Mouse (Mus musculus) frontal cortex, adult 2 months (tissue): ENCODE data around the gene Trpm6. TPM values are rescaled to one million over a fixed set of nuclear protein-coding genes. Genes with fewer than 3 reads are reported as not detected.

ENCODE experiments used
- DNase-seq, 2 experiments: peaks; one replicate each; pipeline ENCODE4 v3.0.0; 2022; ENCODE audit warnings: low spot score in 1 of 2; ENCODE audit errors: extremely low spot score in 1 of 2
- polyA plus RNA-seq: library from polyadenylated mRNA; depleted of rRNA; stranded (reverse); fragments of >200 nt; gene quantifications from 2 replicates; pipeline ENCODE4 v1.2.3, GENCODE M21; 2012; rRNA removed

Gene Trpm6
- 0.30 and 0.32 TPM in 2 replicates for polyA plus RNA-seq

- no peak for DNase-seq
Observed at GRCm38 (mm10) chr19:18749598-18750339, at the start of gene Trpm6. Gene Trpm6, plus strand, starts transcription at chr19:18749983.

DNA sequence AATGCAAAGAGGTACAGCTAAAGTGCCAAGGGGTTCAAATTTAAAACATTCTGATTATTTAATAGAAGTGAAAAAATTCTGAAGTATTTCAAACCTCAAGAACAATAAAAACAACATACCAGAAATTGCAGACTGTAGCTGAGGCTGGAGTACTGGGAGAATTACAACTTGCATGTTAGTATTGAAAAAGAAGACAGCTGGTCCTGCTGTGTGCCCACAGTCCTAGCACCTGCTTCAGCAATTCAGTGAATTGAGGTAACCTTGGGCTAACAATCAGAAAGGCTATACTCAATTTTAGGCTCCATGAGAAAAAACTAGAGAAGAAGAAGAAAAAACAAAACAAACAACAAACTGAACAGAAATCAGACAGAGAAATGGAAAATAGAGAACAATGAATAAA, 41.7 kb upstream of the Trpm6 start:
- no peak for DNase-seq

DNA sequence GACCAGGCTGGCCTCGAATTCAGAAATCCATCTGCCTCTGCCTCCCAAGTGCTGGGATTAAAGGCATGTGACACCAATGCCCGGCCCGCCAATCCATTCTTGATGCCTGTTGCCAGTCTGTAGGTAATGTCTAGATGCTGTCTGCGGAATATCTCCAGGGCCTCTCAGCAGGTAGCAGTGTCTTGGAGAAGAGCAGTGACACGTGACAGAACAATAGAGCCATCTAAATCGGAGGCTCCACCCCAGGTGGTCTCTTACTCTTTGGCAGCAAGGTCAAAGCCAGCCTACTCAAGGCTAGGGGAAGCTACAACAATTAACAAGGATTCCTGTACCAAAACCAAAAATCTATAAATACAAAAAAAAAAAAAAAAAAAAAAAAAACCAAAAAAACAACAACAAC, 38.9 kb upstream of the Trpm6 start:
- DNase-seq: no peak

- DNase-seq: no peak
Observed at GRCm38 (mm10) chr19:18711589-18711988, 38.2 kb upstream of the Trpm6 start.

DNA sequence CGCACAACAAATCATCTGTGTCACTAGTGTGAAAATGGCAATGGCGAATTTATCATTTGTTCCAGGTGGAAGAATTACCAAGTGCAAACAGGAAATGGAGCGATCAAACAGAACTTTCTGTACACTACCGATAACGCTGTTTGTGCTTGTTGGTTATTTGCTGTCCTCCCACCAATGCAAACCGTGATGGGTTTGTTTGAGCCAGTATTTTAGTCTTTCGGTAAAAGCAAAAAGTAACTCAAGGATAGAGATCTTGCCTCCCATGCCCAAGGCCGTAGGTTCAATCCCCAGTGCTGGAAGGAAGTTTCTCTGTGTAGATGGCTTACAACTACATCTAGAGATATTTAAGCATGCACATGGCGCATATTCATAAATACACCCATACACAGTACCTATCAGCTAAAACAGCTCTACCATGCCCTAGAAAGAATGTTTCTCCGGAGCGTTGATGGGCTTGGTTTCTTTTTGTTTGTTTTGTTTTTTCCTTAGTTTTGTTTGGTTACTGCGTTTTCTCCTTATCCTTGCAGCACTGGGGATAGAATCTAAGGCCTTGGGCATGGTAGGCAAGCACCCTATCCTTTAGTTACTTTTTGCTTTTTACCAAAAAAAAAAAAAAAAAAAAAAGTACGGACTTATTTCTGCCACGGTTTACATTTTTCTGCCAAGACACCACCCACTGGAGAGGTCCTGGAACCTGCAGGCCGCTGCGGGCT, 37.5 kb upstream of the Trpm6 start:
- no peak for DNase-seq

DNA sequence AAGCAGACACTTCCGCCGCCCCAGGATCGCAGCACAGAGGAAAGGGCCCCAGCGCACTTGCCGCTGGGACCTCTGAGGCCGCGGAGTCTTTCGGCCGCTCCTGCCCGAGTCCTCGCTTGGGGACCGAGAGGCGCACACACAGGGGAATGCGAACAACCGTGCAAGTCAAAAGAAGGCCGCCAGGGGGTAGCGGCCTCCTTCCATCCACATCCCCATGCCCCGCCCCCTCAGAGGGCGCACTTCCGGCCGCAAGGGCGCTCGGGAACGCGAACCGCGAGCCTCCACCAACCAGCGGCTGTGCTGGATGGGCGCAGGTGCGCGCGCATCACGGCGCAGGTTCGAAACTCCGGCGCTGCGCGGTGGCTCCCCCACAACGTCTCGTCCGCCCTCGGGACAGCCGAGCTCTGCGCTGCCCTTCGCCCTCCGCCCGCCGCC, 36.9 kb upstream of the Trpm6 start, which contains the start of gene D030056L22Rik:
Gene D030056L22Rik (plus strand): TSS at position 328 of the 435 bp plus-strand sequence.
- DNase-seq: peak; percentile 94 to 99

DNA sequence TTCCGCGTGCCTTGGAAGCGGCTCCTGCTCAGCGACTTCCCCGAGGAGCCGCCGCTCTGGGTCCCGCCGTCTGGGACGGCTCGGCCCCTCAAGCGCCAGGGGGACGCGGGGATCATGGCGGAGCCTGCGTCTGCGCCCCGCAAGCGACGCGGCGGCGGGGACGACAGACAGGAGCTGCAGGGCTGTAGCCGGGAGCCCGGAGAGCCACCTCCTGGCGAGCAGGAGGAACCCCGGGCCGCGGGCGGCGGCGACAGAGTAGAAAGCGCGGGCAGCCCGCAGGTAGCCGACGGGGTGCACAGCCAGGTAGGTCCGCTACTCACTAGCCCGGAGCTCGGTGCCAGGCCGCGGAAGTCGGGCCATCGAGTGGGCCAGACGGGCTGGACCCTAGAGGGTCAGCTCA, 36.4 kb upstream of the Trpm6 start:
- peak in 1 of 2 experiments; percentile 55 for DNase-seq

GRCm38 (mm10) chr19:18716374-18716773, 33.4 kb upstream of the Trpm6 start:
- peak; percentile 54 to 91 for DNase-seq

- DNase-seq: no peak
Observed at GRCm38 (mm10) chr19:18720337-18720736, 29.4 kb upstream of the Trpm6 start.

DNA sequence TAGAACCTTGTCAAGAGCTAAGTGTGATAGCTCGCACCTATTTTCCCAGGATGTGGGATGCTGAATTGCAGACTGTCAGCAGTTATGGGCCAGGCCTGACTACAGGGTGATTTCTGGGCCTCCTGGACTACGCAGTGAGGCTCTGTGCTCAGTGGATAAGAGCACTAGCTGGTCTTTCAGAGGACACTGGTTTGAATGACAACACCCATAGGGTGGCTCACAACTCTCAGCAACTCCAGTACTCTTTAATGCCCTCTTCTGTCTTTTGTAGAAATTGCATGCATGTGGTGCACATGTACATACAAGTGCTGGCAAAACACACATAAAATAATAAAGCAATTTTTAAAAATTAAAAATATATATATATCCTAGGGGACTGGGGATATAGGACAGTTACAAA, 24.6 kb upstream of the Trpm6 start:
- DNase-seq: no peak

GRCm38 (mm10) chr19:18730255-18730654, 19.5 kb upstream of the Trpm6 start:
- DNase-seq: no peak

DNA sequence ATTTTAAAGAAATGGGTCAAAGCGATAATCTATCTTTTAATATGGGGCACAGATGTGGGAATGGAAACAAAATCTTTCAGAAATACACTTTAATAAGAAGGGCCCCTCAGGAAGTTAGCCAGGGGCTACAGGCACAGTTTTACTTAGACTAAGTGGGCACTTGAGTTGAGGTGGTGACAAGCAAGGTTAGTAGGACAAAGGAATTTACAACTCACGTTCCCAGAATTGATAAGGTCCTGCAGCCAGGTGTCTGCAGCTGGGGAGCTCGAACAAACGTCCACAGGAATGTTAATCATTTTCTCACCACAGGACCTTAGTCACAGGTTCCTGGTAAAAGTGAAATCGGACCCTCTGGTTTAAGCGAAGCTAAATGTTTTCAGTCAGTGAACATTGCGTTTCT, 18.7 kb upstream of the Trpm6 start:
- no peak for DNase-seq

DNA sequence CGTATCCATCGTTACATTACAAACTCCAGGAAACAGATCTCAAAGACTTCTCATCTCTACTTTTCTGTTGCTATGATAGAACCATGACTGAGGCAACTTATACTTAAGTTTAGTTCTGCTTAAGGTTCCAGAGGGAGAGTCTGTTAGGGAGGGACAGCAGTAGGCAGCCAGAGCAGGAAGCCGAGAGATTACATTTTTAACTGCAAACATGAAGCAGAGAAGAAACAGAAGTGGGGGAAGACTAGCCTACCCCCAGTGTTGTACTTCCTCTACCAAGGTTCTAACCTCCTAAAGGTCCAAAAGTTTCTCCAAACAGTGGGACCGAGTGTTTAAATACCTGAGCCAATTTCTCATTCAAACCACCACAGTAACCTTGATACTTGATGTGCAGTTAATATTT, 13.9 kb upstream of the Trpm6 start:
- no peak for DNase-seq

DNA sequence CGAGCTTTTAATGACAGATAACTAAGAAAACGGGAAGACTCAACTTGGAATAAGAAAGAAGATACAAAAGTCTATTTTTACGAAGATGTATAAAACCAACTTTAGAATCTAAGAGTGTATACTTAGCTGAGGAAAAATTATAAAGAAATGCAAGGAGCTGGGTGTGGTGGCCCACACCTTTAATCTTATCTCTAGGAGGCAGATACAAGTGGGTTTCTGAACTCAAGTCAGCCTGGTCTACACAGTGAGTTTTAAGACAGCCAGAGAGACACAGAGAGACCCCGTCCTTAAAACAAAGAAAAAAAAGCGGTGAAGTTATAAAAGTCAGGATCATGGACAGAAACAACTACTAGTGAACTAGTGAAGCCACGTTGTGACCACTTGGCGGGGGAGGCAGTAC, 10.6 kb upstream of the Trpm6 start:
- DNase-seq: no peak

DNA sequence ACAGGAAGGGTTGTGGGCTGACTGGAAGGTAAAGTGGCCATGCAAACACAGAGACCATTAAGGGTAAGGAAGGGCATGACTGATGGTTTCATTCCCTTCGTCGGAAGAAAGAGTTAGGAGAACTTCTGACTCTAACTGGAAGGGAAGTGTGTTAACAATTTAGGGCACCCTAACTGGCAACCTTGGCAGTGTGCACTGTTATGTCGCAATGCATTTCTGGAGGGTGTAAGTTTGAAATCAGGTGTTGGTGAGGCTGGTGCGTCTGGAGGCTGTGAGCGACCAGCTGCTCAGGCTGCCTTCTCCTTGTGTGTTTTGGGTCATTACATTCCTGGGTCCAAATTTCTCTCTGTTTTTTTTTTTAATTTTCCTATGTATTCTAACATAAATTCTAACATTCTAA, 5.8 kb upstream of the Trpm6 start:
- DNase-seq: no peak

GRCm38 (mm10) chr19:18746576-18747340, 3.0 kb upstream of the Trpm6 start:
- peak in 1 of 2 experiments; percentile 23 for DNase-seq

GRCm38 (mm10) chr19:18747379-18747778, 2.4 kb upstream of the Trpm6 start:
- DNase-seq: no peak

GRCm38 (mm10) chr19:18757191-18757590, 7.4 kb downstream of the Trpm6 start:
- no peak for DNase-seq

GRCm38 (mm10) chr19:18757706-18758105, 7.9 kb downstream of the Trpm6 start:
- no peak for DNase-seq

DNA sequence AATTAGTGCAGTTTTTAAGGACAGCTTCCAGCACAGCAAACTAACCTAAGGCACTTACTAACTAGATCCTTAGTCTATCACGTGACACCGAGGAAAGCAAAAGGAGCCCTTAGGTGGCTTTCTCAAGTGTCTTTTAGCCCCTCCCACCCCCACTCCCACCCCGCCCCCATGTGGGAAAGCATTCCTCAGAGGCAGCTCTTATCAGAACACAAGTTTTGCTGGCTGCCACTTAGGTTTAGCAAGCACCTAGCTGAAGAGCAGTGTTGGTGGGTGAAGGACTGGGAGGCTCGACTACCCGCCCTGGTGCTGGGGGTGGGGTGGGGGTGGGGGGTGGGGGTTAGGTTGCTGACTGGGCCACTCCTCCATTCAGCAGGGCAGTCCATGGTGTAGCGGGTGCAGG, 8.5 kb downstream of the Trpm6 start:
- no peak for DNase-seq

DNA sequence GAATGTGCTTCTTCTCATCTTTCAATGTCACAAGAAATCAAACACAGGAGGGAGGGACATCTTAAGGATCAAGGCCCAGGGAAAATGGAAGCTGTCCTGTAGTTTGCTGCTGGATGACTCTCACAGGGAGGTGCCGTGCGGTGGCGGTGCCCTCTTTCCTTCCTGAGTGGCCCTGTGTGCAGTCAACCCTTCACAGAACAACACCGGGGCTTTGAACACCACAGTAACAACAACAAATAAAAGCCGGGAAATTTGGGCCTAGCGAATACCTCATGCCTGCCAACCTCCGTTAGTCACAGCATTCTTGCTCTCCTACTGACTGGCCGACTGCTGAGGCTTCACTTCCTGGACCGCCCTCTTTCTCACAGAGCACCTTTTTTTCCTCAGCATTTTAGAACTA, 9.1 kb downstream of the Trpm6 start:
- DNase-seq: no peak
